8 mouse cellular contexts compared by ENCODE assay signal in genomic region chr15:78436380-78437192, GRCm38 (mm10). TPM values are rescaled to one million over a fixed set of nuclear protein-coding genes. Genes with fewer than 3 reads are reported as not detected.
DNase-seq lines count a peak whose midpoint lies in the region; ATAC-seq and TF ChIP-seq lines count a peak whose summit lies in the region.

No protein-coding gene starts in this region.

- TF ChIP-seq CTCF in embryonic fibroblast, embryonic 13.5 days (IDR thresholded peaks at IDR 0.05; ENCODE audit: borderline replicate concordance, insufficient read depth, low read length) = no peak
- TF ChIP-seq CTCF in kidney, postnatal 0 days (IDR thresholded peaks at IDR 0.05; ENCODE audit: low read depth) = peak; percentile 61

- H3ac ChIP-seq in myocyte (ENCODE audit: control insufficient read depth, insufficient read length) = no peak overlapping the region

- no peaks in the 10 kb centered on the region for H3K9me3 ChIP-seq in heart, embryonic 12.5 days (replicated peaks)
- H3K9me3 ChIP-seq in kidney, postnatal 0 days (replicated peaks; ENCODE audit: low read length) = no peaks in the 10 kb centered on the region
- H3K9me3 ChIP-seq in limb, embryonic 14.5 days (ENCODE audit: control insufficient read depth, low read length) = no peaks in the 10 kb centered on the region

- no peaks in the 10 kb centered on the region; the same call in 1 of the 2 replicates for H3K4me1 ChIP-seq in embryonic fibroblast, embryonic 13.5 days (ENCODE audit: control insufficient read depth, insufficient read depth, low read length)
- peaks cover 55% of the 10 kb centered on the region for H3K4me1 ChIP-seq in heart, embryonic 12.5 days (replicated peaks)
- H3K4me1 ChIP-seq in kidney, postnatal 0 days (replicated peaks; ENCODE audit: insufficient read depth, low read length) = peaks cover 15% of the 10 kb centered on the region
- peaks cover 12% of the 10 kb centered on the region for H3K4me1 ChIP-seq in limb, embryonic 14.5 days (ENCODE audit: control insufficient read depth, insufficient read depth, low read length)

- peak overlapping the region; percentile 27 for H3K9ac ChIP-seq in heart, embryonic 12.5 days
- H3K9ac ChIP-seq in kidney, postnatal 0 days (ENCODE audit: low read depth, low read length) = peak overlapping the region; percentile 49; the same call in 1 of the 2 replicates
- H3K9ac ChIP-seq in limb, embryonic 14.5 days (ENCODE audit: low read depth, low read length, severe bottlenecking) = peak overlapping the region; percentile 28; the same call in 1 of the 2 replicates

- no peaks in the 10 kb centered on the region for H3K79me2 ChIP-seq in myocyte (ENCODE audit: control insufficient read depth, insufficient read depth)

- peak overlapping the region; percentile 68 for H3K4me2 ChIP-seq in heart, embryonic 12.5 days
- H3K4me2 ChIP-seq in kidney, postnatal 0 days (ENCODE audit: low read length) = peak overlapping the region; percentile 64
- peak overlapping the region; percentile 45 for H3K4me2 ChIP-seq in limb, embryonic 14.5 days (replicated peaks; ENCODE audit: low read depth, low read length, severe bottlenecking)
- H3K4me2 ChIP-seq in myocyte (ENCODE audit: low read depth) = peak overlapping the region; percentile 79

- H3K4me3 ChIP-seq in embryonic fibroblast, embryonic 13.5 days (ENCODE audit: insufficient read depth, low read length) = no peak overlapping the region
- H3K4me3 ChIP-seq in heart, embryonic 12.5 days = peak overlapping the region; percentile 34
- H3K4me3 ChIP-seq in kidney, postnatal 0 days (replicated peaks; ENCODE audit: low read depth, low read length) = 0 out of 2 replicates have a peak overlapping the region, but pooled peaks have one; percentile 6
- H3K4me3 ChIP-seq in limb, embryonic 14.5 days (replicated peaks; ENCODE audit: low read length) = peak overlapping the region; percentile 20
- peak overlapping the region; percentile 9 for H3K4me3 ChIP-seq in myocyte

- peaks cover 16% of the 10 kb centered on the region for H3K27me3 ChIP-seq in heart, embryonic 12.5 days (replicated peaks)
- H3K27me3 ChIP-seq in kidney, postnatal 0 days (ENCODE audit: insufficient read depth, low read length) = no peaks in the 10 kb centered on the region
- 0 out of 2 replicates have a peak, but pooled peaks cover 6% of the 10 kb centered on the region for H3K27me3 ChIP-seq in limb, embryonic 14.5 days (ENCODE audit: control insufficient read depth, insufficient read depth, low read length)
- no peaks in the 10 kb centered on the region for H3K27me3 ChIP-seq in myocyte (ENCODE audit: control insufficient read depth, insufficient read depth, insufficient read length)

- peak; percentile 43 for ATAC-seq in heart, embryonic 12.5 days (ENCODE audit: insufficient number of reproducible peaks, low FRiP score)
- ATAC-seq in kidney, postnatal 0 days (replicated peaks; ENCODE audit: low FRiP score, low read depth) = peak; percentile 50
- peak; percentile 70 for ATAC-seq in limb, embryonic 14.5 days (ENCODE audit: low FRiP score, low read depth)

- H3K27ac ChIP-seq in embryonic fibroblast, embryonic 13.5 days (ENCODE audit: insufficient read depth, low read length) = peak overlapping the region; percentile 30; the same call in 1 of the 2 replicates
- H3K27ac ChIP-seq in heart, embryonic 12.5 days (ENCODE audit: poor library complexity, severe bottlenecking) = 0 out of 2 replicates have a peak overlapping the region, but pooled peaks have one; percentile 26
- H3K27ac ChIP-seq in kidney, postnatal 0 days = peak overlapping the region; percentile 36; the same call in 1 of the 2 replicates
- H3K27ac ChIP-seq in limb, embryonic 14.5 days (replicated peaks; ENCODE audit: low read depth, low read length) = no peak overlapping the region

- no peak for TF ChIP-seq POLR2A in embryonic fibroblast, embryonic 13.5 days (IDR thresholded peaks at IDR 0.05; ENCODE audit: low read depth, low read length)
- TF ChIP-seq POLR2A in limb, embryonic 14.5 days (IDR thresholded peaks at IDR 0.05; ENCODE audit: borderline replicate concordance, extremely low read depth, insufficient read depth, insufficient read length) = no peak
- TF ChIP-seq POLR2A in myocyte (IDR thresholded peaks at IDR 0.05; ENCODE audit: insufficient read length, low read depth) = no peak

- peak; percentile 70 for DNase-seq in 3134 (ENCODE audit: extremely low read depth, insufficient read length, low spot score)
- peak; percentile 96 for DNase-seq in adrenal gland, postnatal 14 days
- DNase-seq in kidney, postnatal 0 days (ENCODE audit: low spot score) = peak; percentile 94
- DNase-seq in limb, embryonic 14.5 days (ENCODE audit: low spot score) = peak; percentile 90
- DNase-seq in testis, postnatal 14 days (ENCODE audit: low spot score) = peak; percentile 90

- H3K36me3 ChIP-seq in heart, embryonic 12.5 days = peaks cover 19% of the 10 kb centered on the region; the same call in 1 of the 2 replicates
- peaks cover 14% of the 10 kb centered on the region; the same call in 1 of the 2 replicates for H3K36me3 ChIP-seq in kidney, postnatal 0 days (ENCODE audit: insufficient read depth, low read length)
- peaks cover 44% of the 10 kb centered on the region for H3K36me3 ChIP-seq in limb, embryonic 14.5 days (ENCODE audit: control insufficient read depth, insufficient read depth, low read length)
- H3K36me3 ChIP-seq in myocyte (ENCODE audit: control insufficient read depth, insufficient read depth) = peaks cover 5% of the 10 kb centered on the region

- WGBS in heart, embryonic 12.5 days = 15% methylated on average over 32 of the region's 32 CpGs
- WGBS in kidney, postnatal 0 days = 7% methylated on average over 28 of the region's 32 CpGs
- WGBS in limb, embryonic 14.5 days = 13% methylated on average over 21 of the region's 32 CpGs

TF ChIP-seq in myocyte, 11 proteins besides CTCF, POLR2A, EP300 and RAD21 (continues in another document):
- TF ChIP-seq E2F4 (IDR thresholded peaks at IDR 0.05; ENCODE audit: insufficient read depth) (no peak), MAX (IDR thresholded peaks at IDR 0.05; ENCODE audit: low read depth) (no peak), TCF12 (IDR thresholded peaks at IDR 0.05; ENCODE audit: insufficient read depth, poor library complexity, severe bottlenecking) (peak; percentile 54), POLR2AphosphoS2 (IDR thresholded peaks at IDR 0.05; ENCODE audit: insufficient read length, low read depth) (no peak), MYOD1 (IDR thresholded peaks at IDR 0.05; ENCODE audit: control insufficient read depth in 1 of 3, insufficient read length in 2 of 3, low read depth in 2 of 3) (peak in 2 of 3 experiments; percentile 95 to 99), CEBPB (IDR thresholded peaks at IDR 0.05; ENCODE audit: insufficient read depth, poor library complexity, severe bottlenecking) (0 out of 2 replicates have a peak, but pooled peaks have one; percentile 16), TCF3 (IDR thresholded peaks at IDR 0.05; ENCODE audit: insufficient read length, low read depth) (peak; percentile 70)

RNA-seq across cellular contexts. Expression of gene Kctd17, which starts 8.2 kb away (rescaled TPM):
- 83.4 and 88.8 TPM in 2 replicates for total RNA-seq in adrenal gland, postnatal 14 days (2021)
- 90.6 and 110 TPM in 2 replicates for polyA plus RNA-seq in embryonic fibroblast, embryonic 13.5 days (2011; ENCODE audit: insufficient read length, low read depth, missing spikeins)
- 19.9 and 21.6 TPM in 2 replicates for polyA plus RNA-seq in heart, embryonic 12.5 days (2016; fragmentation: Nextera tagmentation; extraction: Ambion mirVana)
- polyA plus RNA-seq in kidney, postnatal 0 days (2015; fragmentation: Nextera tagmentation; extraction: Ambion mirVana) = 44.8 and 47.8 TPM in 2 replicates
- 149 and 212 TPM in 2 replicates for polyA plus RNA-seq in limb, embryonic 14.5 days (2012; rRNA removed)
- 47.9 and 49.3 TPM in 2 replicates for polyA plus RNA-seq in limb, embryonic 14.5 days (2014; fragmentation: Nextera tagmentation; extraction: Ambion mirVana)
- 161 TPM for polyA plus RNA-seq in myocyte (2012; fragmentation: generic; extraction: Trizol)

RNA-seq across cellular contexts. Expression of gene Mpst, which starts 30.4 kb away (rescaled TPM):
- 43.6 and 57.0 TPM in 2 replicates for total RNA-seq in adrenal gland, postnatal 14 days (2021)
- polyA plus RNA-seq in embryonic fibroblast, embryonic 13.5 days (2011; ENCODE audit: insufficient read length, low read depth, missing spikeins) = 9.6 and 13.3 TPM in 2 replicates
- 0.32 and 1.1 TPM in 2 replicates for polyA plus RNA-seq in heart, embryonic 12.5 days (2016; fragmentation: Nextera tagmentation; extraction: Ambion mirVana)
- 3.0 and 4.6 TPM in 2 replicates for polyA plus RNA-seq in kidney, postnatal 0 days (2015; fragmentation: Nextera tagmentation; extraction: Ambion mirVana)
- polyA plus RNA-seq in limb, embryonic 14.5 days (2012; rRNA removed) = 53.8 and 78.4 TPM in 2 replicates
- 1.8 and 2.7 TPM in 2 replicates for polyA plus RNA-seq in limb, embryonic 14.5 days (2014; fragmentation: Nextera tagmentation; extraction: Ambion mirVana)
- polyA plus RNA-seq in myocyte (2012; fragmentation: generic; extraction: Trizol) = 77.1 TPM

RNA-seq across cellular contexts. Expression of gene Tst, which starts 30.9 kb away (rescaled TPM):
- total RNA-seq in adrenal gland, postnatal 14 days (2021) = 167 and 212 TPM in 2 replicates
- 3.5 and 5.0 TPM in 2 replicates for polyA plus RNA-seq in embryonic fibroblast, embryonic 13.5 days (2011; ENCODE audit: insufficient read length, low read depth, missing spikeins)
- 7.6 and 9.0 TPM in 2 replicates for polyA plus RNA-seq in heart, embryonic 12.5 days (2016; fragmentation: Nextera tagmentation; extraction: Ambion mirVana)
- 128 and 131 TPM in 2 replicates for polyA plus RNA-seq in kidney, postnatal 0 days (2015; fragmentation: Nextera tagmentation; extraction: Ambion mirVana)
- 8.3 and 9.1 TPM in 2 replicates for polyA plus RNA-seq in limb, embryonic 14.5 days (2012; rRNA removed)
- polyA plus RNA-seq in limb, embryonic 14.5 days (2014; fragmentation: Nextera tagmentation; extraction: Ambion mirVana) = 12.4 and 12.8 TPM in 2 replicates
- polyA plus RNA-seq in myocyte (2012; fragmentation: generic; extraction: Trizol) = 9.8 TPM

RNA-seq across cellular contexts. Expression of gene Tmprss6, which starts 31.8 kb away (rescaled TPM):
- total RNA-seq in adrenal gland, postnatal 14 days (2021) = 2.9 and 37.6 TPM in 2 replicates
- not detected in 2 replicates for polyA plus RNA-seq in embryonic fibroblast, embryonic 13.5 days (2011; ENCODE audit: insufficient read length, low read depth, missing spikeins)
- polyA plus RNA-seq in heart, embryonic 12.5 days (2016; fragmentation: Nextera tagmentation; extraction: Ambion mirVana) = 0.19 and 0.30 TPM in 2 replicates
- 0.10 and 0.24 TPM in 2 replicates for polyA plus RNA-seq in kidney, postnatal 0 days (2015; fragmentation: Nextera tagmentation; extraction: Ambion mirVana)
- polyA plus RNA-seq in limb, embryonic 14.5 days (2012; rRNA removed) = 0.05 and 0.08 TPM in 2 replicates
- polyA plus RNA-seq in limb, embryonic 14.5 days (2014; fragmentation: Nextera tagmentation; extraction: Ambion mirVana) = 0.08 and 0.58 TPM in 2 replicates
- polyA plus RNA-seq in myocyte (2012; fragmentation: generic; extraction: Trizol) = 0.08 TPM

RNA-seq across cellular contexts. Expression of gene Tex33, which starts 40.9 kb away (rescaled TPM):
- not detected in 2 replicates for total RNA-seq in adrenal gland, postnatal 14 days (2021)
- not detected in 2 replicates for polyA plus RNA-seq in embryonic fibroblast, embryonic 13.5 days (2011; ENCODE audit: insufficient read length, low read depth, missing spikeins)
- polyA plus RNA-seq in heart, embryonic 12.5 days (2016; fragmentation: Nextera tagmentation; extraction: Ambion mirVana) = not detected in 2 replicates
- polyA plus RNA-seq in kidney, postnatal 0 days (2015; fragmentation: Nextera tagmentation; extraction: Ambion mirVana) = not detected in 2 replicates
- polyA plus RNA-seq in limb, embryonic 14.5 days (2012; rRNA removed) = not detected in 2 replicates
- polyA plus RNA-seq in limb, embryonic 14.5 days (2014; fragmentation: Nextera tagmentation; extraction: Ambion mirVana) = not detected in 2 replicates
- not detected for polyA plus RNA-seq in myocyte (2012; fragmentation: generic; extraction: Trizol)
